Mouse (Mus musculus): ENCODE results near the gene Dmac2. TPM values are rescaled to one million over a fixed set of nuclear protein-coding genes. Genes with fewer than 3 reads are reported as not detected.
A peak's percentile ranks its signal among the peaks of the same experiment; 100 is the strongest.

Dmac2 gene
- polyA plus RNA-seq, 1 experiment from 2014 or later, result 36.8 TPM

DNA sequence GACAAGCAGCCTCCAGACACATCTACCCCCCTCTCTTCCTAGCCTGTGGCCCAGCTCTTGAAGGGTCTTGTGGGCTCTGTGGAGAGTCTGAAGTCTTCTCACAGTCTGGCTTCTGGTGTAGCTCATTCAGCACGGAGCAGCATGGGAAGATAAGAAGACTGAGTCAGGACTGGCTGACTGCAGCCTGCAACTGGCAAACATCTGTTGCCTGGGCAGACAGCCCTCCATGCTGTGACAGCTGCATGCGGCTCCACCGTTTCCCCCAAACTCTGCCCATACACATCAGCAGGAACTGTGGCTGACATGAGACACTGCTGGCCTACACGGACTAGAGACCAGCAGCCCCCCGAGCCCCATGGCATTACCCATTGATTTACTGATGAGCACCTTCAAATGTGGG, 5.6 kb downstream of the Dmac2 start:
- ATAC-seq (ENCODE audit: insufficient read depth, low FRiP score), result no peak
- H3K9ac ChIP-seq (ENCODE audit: low read length), result no peak overlapping the region
- H3K27me3 ChIP-seq (ENCODE audit: control insufficient read depth, insufficient read depth, low read length), result no peaks in the 10 kb centered on the region
- H3K9me3 ChIP-seq (replicated peaks; ENCODE audit: control insufficient read depth, low read length), result no peaks in the 10 kb centered on the region
- H3K4me2 ChIP-seq (ENCODE audit: low read depth, low read length), result no peak overlapping the region
- 57% methylated on average over 5 of the region's 5 CpGs for WGBS
- no peaks in the 10 kb centered on the region; the same call in 1 of the 2 replicates for H3K36me3 ChIP-seq (ENCODE audit: control insufficient read depth, insufficient read depth, low read length)
- H3K27ac ChIP-seq (ENCODE audit: low read length), result peak overlapping the region; percentile 19
- H3K4me3 ChIP-seq (replicated peaks; ENCODE audit: low read length), result no peak overlapping the region
- H3K4me1 ChIP-seq (ENCODE audit: control insufficient read depth, insufficient read depth, low read length), result peaks cover 16% of the 10 kb centered on the region

DNA sequence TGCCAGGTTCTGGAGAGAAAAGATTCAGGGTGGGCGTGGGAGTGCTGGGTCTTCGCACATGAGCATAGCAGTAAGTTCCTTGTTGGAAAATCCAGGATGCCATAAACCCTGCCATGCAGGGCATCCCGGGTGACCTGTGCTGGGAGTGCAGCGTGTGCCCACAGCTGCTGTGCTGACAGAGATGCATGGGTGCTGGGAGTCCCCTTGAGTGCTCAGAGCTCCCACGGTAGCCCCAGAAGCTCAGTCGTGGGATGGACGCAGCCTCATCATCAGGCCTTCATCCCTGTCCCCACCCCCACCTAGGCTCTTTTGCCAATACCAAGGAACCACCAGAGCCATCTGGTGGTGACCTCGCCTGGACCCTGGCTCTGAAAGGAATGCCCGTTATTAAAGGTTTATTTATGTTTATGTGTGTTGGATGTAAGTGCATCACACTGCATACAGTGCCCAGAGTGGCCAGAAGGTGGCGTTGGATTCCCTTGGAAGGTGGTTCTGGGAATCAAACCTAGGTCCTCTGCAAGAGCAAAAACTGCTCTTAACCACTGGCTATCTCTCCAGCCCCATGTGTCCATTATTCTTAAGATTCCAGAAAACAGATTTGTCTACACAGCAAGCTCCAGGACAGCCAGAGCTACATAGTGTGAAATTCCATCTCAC, 6.5 kb downstream of the Dmac2 start:
- H3K27ac ChIP-seq (ENCODE audit: low read length), result no peak overlapping the region
- no peaks in the 10 kb centered on the region; the same call in 1 of the 2 replicates for H3K36me3 ChIP-seq (ENCODE audit: control insufficient read depth, insufficient read depth, low read length)
- ATAC-seq (ENCODE audit: insufficient read depth, low FRiP score), result no peak
- H3K9ac ChIP-seq (ENCODE audit: low read length), result no peak overlapping the region
- H3K4me3 ChIP-seq (replicated peaks; ENCODE audit: low read length), result no peak overlapping the region
- no peaks in the 10 kb centered on the region for H3K27me3 ChIP-seq (ENCODE audit: control insufficient read depth, insufficient read depth, low read length)
- WGBS, result 70% methylated on average over 10 of the region's 10 CpGs
- H3K4me1 ChIP-seq (ENCODE audit: control insufficient read depth, insufficient read depth, low read length), result peaks cover 16% of the 10 kb centered on the region
- no peaks in the 10 kb centered on the region for H3K9me3 ChIP-seq (replicated peaks; ENCODE audit: control insufficient read depth, low read length)
- H3K4me2 ChIP-seq (ENCODE audit: low read depth, low read length), result no peak overlapping the region

DNA sequence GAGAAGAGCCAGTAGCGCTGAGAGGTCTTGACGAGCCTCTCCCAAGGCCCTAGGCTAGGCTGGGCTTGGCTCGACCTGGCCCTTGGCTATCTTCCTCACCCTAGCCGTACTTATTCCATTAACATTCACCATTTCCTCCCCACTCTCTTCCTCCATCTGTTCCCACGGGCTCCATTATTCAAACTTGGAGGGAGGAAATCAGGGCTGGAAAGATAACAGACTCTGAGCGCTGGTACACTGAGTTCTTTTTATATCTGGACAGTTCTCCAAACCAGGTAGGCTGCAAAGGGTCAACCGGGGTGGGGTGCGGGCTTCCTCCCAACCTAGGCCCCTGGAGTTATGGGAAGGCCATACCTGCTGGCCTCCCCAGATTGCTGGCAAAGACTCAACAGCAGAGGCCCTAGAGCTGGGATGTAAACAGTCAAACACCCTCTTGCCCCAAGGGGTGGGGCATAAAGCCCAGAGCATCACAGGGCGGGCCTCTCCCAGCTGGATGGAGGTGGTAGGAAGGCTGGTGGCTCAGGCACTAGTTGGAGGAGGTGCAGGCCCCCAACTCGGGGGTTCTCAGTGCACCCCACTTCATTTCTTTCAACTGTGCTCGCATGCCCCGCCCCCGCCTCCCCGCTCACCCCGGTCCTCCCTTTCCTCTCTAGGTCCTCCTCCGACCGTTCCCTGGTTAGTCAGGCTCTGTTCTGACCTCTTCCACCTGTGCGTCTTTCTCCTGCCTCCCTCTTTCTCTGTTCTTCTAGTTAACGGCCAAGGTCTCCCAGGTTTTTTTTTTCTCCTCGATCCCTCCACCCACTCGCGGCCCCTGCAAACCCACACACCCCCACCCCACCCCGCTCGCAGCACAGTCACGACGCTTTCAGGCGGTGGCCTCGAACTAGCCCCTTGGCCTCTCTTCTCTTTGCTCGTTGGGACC, 7.6 kb downstream of the Dmac2 start, which contains the start of gene B3gnt8:
Gene B3gnt8, plus strand, starts transcription at position 146 of the 922 bp plus-strand sequence.
- Histone ChIP-seq H3K9ac (ENCODE audit: low read length) (peak within 1 kb of the TSS; percentile 85), H3K27me3 (ENCODE audit: control insufficient read depth, insufficient read depth, low read length) (no peaks in the 10 kb centered on the region), H3K4me1 (ENCODE audit: control insufficient read depth, insufficient read depth, low read length) (peaks cover 16% of the 10 kb centered on the region), H3K4me3 (replicated peaks; ENCODE audit: low read length) (peak within 1 kb of the TSS; percentile 58), H3K9me3 (replicated peaks; ENCODE audit: control insufficient read depth, low read length) (no peaks in the 10 kb centered on the region), H3K27ac (ENCODE audit: low read length) (peak within 1 kb of the TSS; percentile 85), H3K4me2 (ENCODE audit: low read depth, low read length) (peak within 1 kb of the TSS; percentile 81), H3K36me3 (ENCODE audit: control insufficient read depth, insufficient read depth, low read length) (no peaks in the 10 kb centered on the region; the same call in 1 of the 2 replicates)
- WGBS, result 9% methylated on average over 29 of the region's 29 CpGs
- peak; percentile 63; the same call in 1 of the 2 replicates for ATAC-seq (ENCODE audit: insufficient read depth, low FRiP score)

DNA sequence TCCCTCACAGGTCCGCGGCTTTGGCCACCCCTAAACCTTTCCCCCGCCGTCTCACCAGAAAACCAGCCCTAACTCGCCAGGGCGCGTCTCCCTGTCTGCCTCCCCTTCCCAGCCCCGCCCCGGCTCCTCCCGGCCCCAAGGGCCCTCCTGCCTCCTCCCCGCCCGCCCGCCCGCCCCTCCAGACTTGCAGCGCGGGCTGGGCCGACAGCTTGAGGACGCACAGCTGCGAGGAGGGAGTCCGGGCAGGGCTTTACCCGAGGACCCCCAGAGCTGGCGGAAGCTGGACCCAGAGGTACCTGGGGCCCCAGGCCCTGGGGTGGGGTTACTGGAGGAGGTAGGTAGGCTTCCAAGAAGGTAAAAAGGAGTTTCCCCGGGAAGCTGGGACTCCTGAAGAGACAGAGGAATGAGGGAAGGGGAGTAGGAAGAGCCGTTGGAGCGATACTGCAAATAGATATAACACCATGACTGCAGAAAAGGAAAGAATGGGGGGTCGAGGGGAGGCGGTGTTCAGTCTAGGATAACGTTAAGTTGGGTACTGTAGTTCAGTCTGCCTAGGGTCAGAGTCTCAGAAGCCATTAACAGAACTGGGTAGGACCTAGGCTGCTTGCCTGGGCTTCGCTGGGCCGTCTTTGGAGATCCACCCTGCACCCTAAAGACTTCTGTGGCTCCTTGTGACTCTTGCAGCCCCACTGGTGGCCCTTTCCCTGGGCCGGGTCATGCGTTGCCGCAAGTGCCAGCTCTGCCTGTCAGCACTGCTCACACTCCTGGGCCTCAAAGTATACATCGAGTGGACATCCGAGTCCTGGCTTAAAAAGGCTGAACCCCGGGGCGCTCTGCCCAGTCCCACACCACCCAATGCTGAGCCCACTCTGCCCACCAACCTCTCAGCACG, 8.5 kb downstream of the Dmac2 start:
- Histone ChIP-seq H3K9me3 (replicated peaks; ENCODE audit: control insufficient read depth, low read length) (no peaks in the 10 kb centered on the region), H3K4me1 (ENCODE audit: control insufficient read depth, insufficient read depth, low read length) (peaks cover 16% of the 10 kb centered on the region), H3K9ac (ENCODE audit: low read length) (peak overlapping the region; percentile 85), H3K4me3 (replicated peaks; ENCODE audit: low read length) (peak overlapping the region; percentile 58), H3K36me3 (ENCODE audit: control insufficient read depth, insufficient read depth, low read length) (no peaks in the 10 kb centered on the region; the same call in 1 of the 2 replicates), H3K27ac (ENCODE audit: low read length) (peak overlapping the region; percentile 85), H3K4me2 (ENCODE audit: low read depth, low read length) (peak overlapping the region; percentile 81), H3K27me3 (ENCODE audit: control insufficient read depth, insufficient read depth, low read length) (no peaks in the 10 kb centered on the region)
- ATAC-seq (ENCODE audit: insufficient read depth, low FRiP score), result peak; percentile 88
- WGBS, result 12% methylated on average over 38 of the region's 38 CpGs

DNA sequence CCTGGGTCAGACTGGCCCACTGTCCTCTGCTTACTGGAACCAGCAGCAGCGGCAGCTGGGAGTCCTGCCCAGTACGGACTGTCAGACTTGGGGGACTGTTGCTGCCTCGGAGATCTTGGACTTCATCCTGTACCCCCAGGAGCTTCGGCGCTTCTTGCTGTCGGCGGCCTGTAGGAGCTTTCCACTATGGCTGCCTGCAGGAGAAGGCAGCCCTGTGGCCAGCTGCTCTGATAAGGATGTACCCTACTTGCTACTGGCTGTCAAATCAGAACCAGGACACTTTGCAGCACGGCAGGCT, 9.1 kb downstream of the Dmac2 start:
- peak overlapping the region; percentile 81 for H3K4me2 ChIP-seq (ENCODE audit: low read depth, low read length)
- peak overlapping the region; percentile 58 for H3K4me3 ChIP-seq (replicated peaks; ENCODE audit: low read length)
- ATAC-seq (ENCODE audit: insufficient read depth, low FRiP score), result no peak
- no peaks in the 10 kb centered on the region; the same call in 1 of the 2 replicates for H3K36me3 ChIP-seq (ENCODE audit: control insufficient read depth, insufficient read depth, low read length)
- 46% methylated on average over 8 of the region's 8 CpGs for WGBS
- H3K9me3 ChIP-seq (replicated peaks; ENCODE audit: control insufficient read depth, low read length), result no peaks in the 10 kb centered on the region
- H3K27ac ChIP-seq (ENCODE audit: low read length), result peak overlapping the region; percentile 85; the same call in 1 of the 2 replicates
- H3K4me1 ChIP-seq (ENCODE audit: control insufficient read depth, insufficient read depth, low read length), result peaks cover 16% of the 10 kb centered on the region
- peak overlapping the region; percentile 85 for H3K9ac ChIP-seq (ENCODE audit: low read length)
- no peaks in the 10 kb centered on the region for H3K27me3 ChIP-seq (ENCODE audit: control insufficient read depth, insufficient read depth, low read length)

DNA sequence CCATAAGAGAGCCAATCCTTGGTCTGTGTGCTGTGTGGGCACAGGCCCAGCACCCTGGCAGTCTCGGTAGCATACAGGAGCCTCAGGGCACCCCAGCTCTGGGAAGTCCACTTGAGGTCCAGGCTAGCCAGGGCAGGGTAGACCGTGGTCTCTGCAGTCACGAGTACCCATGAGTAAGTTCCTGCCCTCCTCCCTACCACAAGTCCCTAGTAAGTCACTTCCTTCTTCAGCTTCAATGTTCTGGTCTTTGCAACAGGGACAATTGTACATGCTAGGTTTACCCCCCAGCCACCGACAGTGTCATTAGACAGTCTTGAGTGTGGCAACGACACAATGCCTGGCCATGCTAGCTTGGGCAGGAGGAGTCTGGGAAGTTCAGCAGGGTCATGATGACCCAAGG, 13.5 kb downstream of the Dmac2 start:
- ATAC-seq (ENCODE audit: insufficient read depth, low FRiP score), result no peak
- H3K9ac ChIP-seq (ENCODE audit: low read length), result no peak overlapping the region
- 0 out of 2 replicates have a peak, but pooled peaks cover 6% of the 10 kb centered on the region for H3K4me1 ChIP-seq (ENCODE audit: control insufficient read depth, insufficient read depth, low read length)
- H3K36me3 ChIP-seq (ENCODE audit: control insufficient read depth, insufficient read depth, low read length), result peaks cover 5% of the 10 kb centered on the region; the same call in 1 of the 2 replicates
- H3K9me3 ChIP-seq (replicated peaks; ENCODE audit: control insufficient read depth, low read length), result no peaks in the 10 kb centered on the region
- WGBS, result 85% methylated on average over 5 of the region's 5 CpGs
- no peaks in the 10 kb centered on the region for H3K27me3 ChIP-seq (ENCODE audit: control insufficient read depth, insufficient read depth, low read length)
- H3K4me2 ChIP-seq (ENCODE audit: low read depth, low read length), result no peak overlapping the region
- H3K27ac ChIP-seq (ENCODE audit: low read length), result no peak overlapping the region
- no peak overlapping the region for H3K4me3 ChIP-seq (replicated peaks; ENCODE audit: low read length)

DNA sequence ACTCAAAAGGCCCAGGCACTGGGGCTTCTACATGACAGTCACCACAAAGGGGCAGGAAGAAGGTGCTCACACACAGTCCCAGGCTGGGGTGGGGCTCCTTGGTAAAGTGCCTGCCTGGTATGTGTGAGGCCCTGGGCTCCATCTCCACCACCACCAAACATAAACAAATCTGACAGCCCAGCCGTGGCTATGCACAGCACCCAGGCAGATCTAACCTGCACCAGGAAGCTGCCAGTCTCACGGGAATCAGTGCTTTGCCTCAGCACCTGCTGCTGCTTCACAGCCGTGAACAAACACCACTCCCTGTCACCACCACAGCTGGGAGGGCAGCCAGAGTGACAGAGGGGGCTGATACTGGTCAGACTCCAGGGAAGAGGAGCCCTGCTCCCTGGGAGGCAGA, 17.2 kb downstream of the Dmac2 start:
- 18% methylated on average over 3 of the region's 3 CpGs for WGBS
- 0 out of 2 replicates have a peak overlapping the region, but pooled peaks have one; percentile 3 for H3K9ac ChIP-seq (ENCODE audit: low read length)

DNA sequence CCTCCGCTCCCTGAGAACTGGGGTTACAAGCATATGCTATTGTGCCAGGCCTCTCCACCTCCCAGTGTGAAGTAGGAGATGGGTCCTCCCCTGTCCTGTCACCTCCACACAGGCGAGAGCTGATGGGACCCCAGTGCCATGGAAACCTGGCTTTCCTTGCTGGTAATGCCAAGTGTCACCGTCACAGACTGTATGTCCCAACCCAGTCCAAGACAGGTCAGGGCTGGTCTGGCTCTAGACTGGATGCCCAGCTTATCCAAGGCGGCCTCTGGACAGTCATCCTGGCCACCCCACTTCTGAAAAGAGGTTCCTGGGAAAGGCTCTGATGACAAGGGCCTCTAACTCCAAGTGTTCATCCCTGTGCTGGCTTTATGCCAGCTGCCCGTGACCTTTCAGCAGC, 17.9 kb downstream of the Dmac2 start:
- Histone ChIP-seq H3K9me3 (replicated peaks; ENCODE audit: control insufficient read depth, low read length) (no peaks in the 10 kb centered on the region), H3K27me3 (ENCODE audit: control insufficient read depth, insufficient read depth, low read length) (no peaks in the 10 kb centered on the region), H3K27ac (ENCODE audit: low read length) (no peak overlapping the region), H3K4me1 (ENCODE audit: control insufficient read depth, insufficient read depth, low read length) (no peaks in the 10 kb centered on the region), H3K9ac (ENCODE audit: low read length) (no peak overlapping the region), H3K36me3 (ENCODE audit: control insufficient read depth, insufficient read depth, low read length) (peaks cover 5% of the 10 kb centered on the region; the same call in 1 of the 2 replicates), H3K4me3 (replicated peaks; ENCODE audit: low read length) (no peak overlapping the region), H3K4me2 (ENCODE audit: low read depth, low read length) (no peak overlapping the region)
- 85% methylated on average over 5 of the region's 5 CpGs for WGBS
- ATAC-seq (ENCODE audit: insufficient read depth, low FRiP score), result no peak

More for the DNA sequence above, 17.2 kb downstream of the Dmac2 start:
- no peaks in the 10 kb centered on the region for H3K27me3 ChIP-seq (ENCODE audit: control insufficient read depth, insufficient read depth, low read length)
- H3K4me2 ChIP-seq (ENCODE audit: low read depth, low read length), result no peak overlapping the region
- no peaks in the 10 kb centered on the region for H3K4me1 ChIP-seq (ENCODE audit: control insufficient read depth, insufficient read depth, low read length)
- no peak overlapping the region for H3K4me3 ChIP-seq (replicated peaks; ENCODE audit: low read length)
- peak; percentile 28; the same call in 1 of the 2 replicates for ATAC-seq (ENCODE audit: insufficient read depth, low FRiP score)
- no peak overlapping the region for H3K27ac ChIP-seq (ENCODE audit: low read length)
- H3K36me3 ChIP-seq (ENCODE audit: control insufficient read depth, insufficient read depth, low read length), result peaks cover 5% of the 10 kb centered on the region; the same call in 1 of the 2 replicates
- no peaks in the 10 kb centered on the region for H3K9me3 ChIP-seq (replicated peaks; ENCODE audit: control insufficient read depth, low read length)
